In the genomic region with DNA sequence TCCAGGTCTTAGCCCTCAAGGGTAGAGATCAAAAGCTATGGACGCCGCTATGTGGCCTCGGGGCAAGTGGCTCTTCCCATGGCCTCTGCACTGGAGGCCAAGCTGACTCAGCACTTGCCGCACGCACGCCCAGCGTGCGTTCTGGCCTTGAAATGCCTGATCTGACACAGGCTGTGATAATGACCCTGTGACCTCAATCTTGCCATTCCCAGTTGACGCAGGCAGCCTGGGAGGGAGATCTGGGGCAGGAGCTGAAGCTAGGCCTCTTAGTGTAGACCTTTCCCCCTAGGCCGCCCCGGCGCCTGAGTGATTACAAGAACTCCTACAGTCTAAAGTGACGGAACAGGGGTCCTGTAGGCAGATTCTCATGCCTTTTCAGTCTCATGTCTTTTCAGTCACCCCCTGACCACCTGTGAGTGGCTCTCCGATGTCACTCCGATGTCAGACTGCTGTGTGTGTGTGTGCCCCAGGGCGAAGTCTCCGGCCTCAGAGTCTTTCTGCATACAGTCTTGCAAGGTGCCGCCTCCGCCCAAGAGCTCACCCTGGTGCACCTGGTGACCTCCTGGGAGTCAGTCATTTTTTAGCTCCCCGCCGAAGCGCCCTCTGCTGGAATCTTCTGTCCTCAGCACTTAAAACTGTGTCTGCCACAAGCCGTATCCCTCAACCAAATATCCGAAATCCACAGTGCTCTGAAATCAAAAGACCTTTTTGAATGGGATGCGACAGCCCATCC, we compare ENCODE assay signal across 10 mouse cellular contexts. TPM values are rescaled to one million over a fixed set of nuclear protein-coding genes. Genes with fewer than 3 reads are reported as not detected.
A peak's percentile ranks its signal among the peaks of the same experiment; 100 is the strongest.
DNase-seq lines count a peak whose midpoint lies in the region; ATAC-seq lines count a peak whose summit lies in the region.
"Had no signal": no experiment of that assay in that cellular context is flagged by ENCODE, and none has a peak within 500 bp of the region (broad histone marks: within the 10 kb centered on the region; RNA-seq: fewer than 3 reads in every experiment).

No protein-coding gene starts in this region.

- H3K4me2 ChIP-seq in neural tube, embryonic 15.5 days, result no peak overlapping the region

- peak; percentile 56 to 68 for DNase-seq in cerebellum, postnatal 10 days
- peak; percentile 56 for DNase-seq in neural tube, embryonic 10.5 days (ENCODE audit: extremely low spot score, low spot score)
- DNase-seq in heart, postnatal 4 days, result peak; percentile 46
- DNase-seq in lung, postnatal 36 days, result peak; percentile 48
- no peak for DNase-seq in left cerebral cortex, adult 11 months (ENCODE audit: low spot score)
- no peak for DNase-seq in Muller cell, postnatal 12 days (ENCODE audit: inconsistent ontology term)

- H3K9me3 ChIP-seq in neural tube, embryonic 15.5 days (replicated peaks), result no peaks in the 10 kb centered on the region

- no peaks in the 10 kb centered on the region for H3K27me3 ChIP-seq in neural tube, embryonic 15.5 days (replicated peaks)

- no peak overlapping the region for H3K27ac ChIP-seq in neural tube, embryonic 15.5 days (replicated peaks)

- H3K9ac ChIP-seq in neural tube, embryonic 15.5 days (replicated peaks), result no peak overlapping the region

- 32% methylated on average over 25 of the region's 25 CpGs for WGBS in neural tube, embryonic 15.5 days

- ATAC-seq in cerebellum, adult (ENCODE audit: insufficient number of reproducible peaks, low FRiP score, low TSS enrichment), result no peak
- no peak for ATAC-seq in neural tube, embryonic 15.5 days (ENCODE audit: low FRiP score)

- no peaks in the 10 kb centered on the region for H3K36me3 ChIP-seq in neural tube, embryonic 15.5 days

- no peak overlapping the region for H3K4me3 ChIP-seq in neural tube, embryonic 15.5 days (replicated peaks)
- H3K4me3 ChIP-seq: myocyte had no signal

- H3K4me1 ChIP-seq in neural tube, embryonic 15.5 days, result no peaks in the 10 kb centered on the region

RNA-seq across cellular contexts. Expression of gene Meox1, which starts 34.0 kb away (rescaled TPM):
- 1.3 and 2.0 TPM in 2 replicates for polyA plus RNA-seq in neural tube, embryonic 15.5 days (2015; fragmentation: Nextera tagmentation; extraction: Ambion mirVana)
- total RNA-seq in heart, postnatal 4 days (2021), result 10 to 100 TPM; 17.3 to 19.1 TPM

RNA-seq across cellular contexts. Expression of gene Sost, which starts 38.6 kb away (rescaled TPM):
- polyA plus RNA-seq in neural tube, embryonic 15.5 days (2015; fragmentation: Nextera tagmentation; extraction: Ambion mirVana), result 0.23 TPM in 1 of 2 replicates, not detected in the other
- 1 to 10 TPM; 7.5 to 8.2 TPM for total RNA-seq in heart, postnatal 4 days (2021)

RNA-seq across cellular contexts. Expression of gene Cfap97d1, which starts 55.9 kb away (rescaled TPM):
- not detected in 2 replicates for polyA plus RNA-seq in neural tube, embryonic 15.5 days (2015; fragmentation: Nextera tagmentation; extraction: Ambion mirVana)
- total RNA-seq in heart, postnatal 4 days (2021), result not detected
- polyA plus RNA-seq: heart, embryonic 16.5 days; myocyte had no signal

RNA-seq across cellular contexts. Expression of gene Dusp3, which starts 58.6 kb away (rescaled TPM):
- polyA plus RNA-seq in neural tube, embryonic 15.5 days (2015; fragmentation: Nextera tagmentation; extraction: Ambion mirVana), result 26.4 and 28.9 TPM in 2 replicates
- total RNA-seq in heart, postnatal 4 days (2021), result 100 to 1,000 TPM; 149 to 162 TPM

Comparison
In these comparisons a context has a peak if more than half of its experiments do, and no peak if none do; other contexts are left out.
1. DNase-seq: peak in cerebellum, postnatal 10 days (2 of 2), neural tube, embryonic 10.5 days (single experiment), heart, postnatal 4 days (single experiment) and lung, postnatal 36 days (single experiment); none in left cerebral cortex, adult 11 months (single experiment) and Muller cell, postnatal 12 days (single experiment).